Comparison of ENCODE assay signal across 13 mouse cellular contexts in the genomic region with DNA sequence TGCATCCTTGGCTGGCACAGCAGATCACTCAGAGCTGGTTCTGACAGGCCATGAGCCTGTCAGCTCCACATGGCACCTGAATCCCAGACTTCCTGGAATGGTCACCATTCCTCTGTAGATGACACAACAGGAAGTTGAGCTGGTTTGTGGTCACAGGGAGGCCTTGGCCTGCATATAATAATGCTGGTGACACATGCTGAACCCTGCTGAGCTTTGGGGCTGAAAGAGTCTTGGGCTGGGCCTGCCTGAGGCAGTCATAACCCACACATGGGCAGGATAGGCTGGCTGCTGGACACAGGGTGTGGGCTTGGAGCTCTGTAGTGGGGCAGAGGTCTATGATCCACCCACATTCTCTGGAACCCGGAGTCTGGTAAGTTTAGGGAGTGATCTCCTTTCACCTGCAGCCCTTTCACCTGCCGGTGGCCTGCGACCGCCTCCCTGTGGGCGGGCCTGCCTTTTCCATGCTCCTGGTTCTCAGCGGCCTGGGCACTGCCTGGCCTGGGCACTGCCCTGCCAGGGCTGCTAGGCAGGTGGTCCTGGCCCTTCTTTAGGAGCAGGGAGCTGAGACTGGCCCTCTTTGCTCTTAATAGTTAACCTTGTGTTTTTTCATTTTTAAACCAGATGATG. TPM values are rescaled to one million over a fixed set of nuclear protein-coding genes. Genes with fewer than 3 reads are reported as not detected.
A peak's percentile ranks its signal among the peaks of the same experiment; 100 is the strongest.
DNase-seq lines count a peak whose midpoint lies in the region; ATAC-seq and TF ChIP-seq lines count a peak whose summit lies in the region.
"Had no signal": no experiment of that assay in that cellular context is flagged by ENCODE, and none has a peak within 500 bp of the region (broad histone marks: within the 10 kb centered on the region; RNA-seq: fewer than 3 reads in every experiment).

No protein-coding gene starts in this region.

- H3K27ac ChIP-seq in midbrain, embryonic 12.5 days (replicated peaks) = no peak overlapping the region
- H3K27ac ChIP-seq in midbrain, embryonic 16.5 days (ENCODE audit: low read length) = no peak overlapping the region
- peak overlapping the region; percentile 69 for H3K27ac ChIP-seq in bone marrow macrophage, adult 2 months (ENCODE audit: insufficient read depth, low read depth, low read length)
- no peak overlapping the region for H3K27ac ChIP-seq in midbrain, embryonic 15.5 days
- H3K27ac ChIP-seq in hindbrain, embryonic 12.5 days = no peak overlapping the region
- H3K27ac ChIP-seq: forebrain, embryonic 10.5 days; kidney, embryonic 15.5 days; liver, embryonic 14.5 days had no signal

- H3K36me3 ChIP-seq in midbrain, embryonic 12.5 days = peaks cover 69% of the 10 kb centered on the region
- peaks cover 29% of the 10 kb centered on the region for H3K36me3 ChIP-seq in midbrain, embryonic 16.5 days (ENCODE audit: control insufficient read depth, insufficient read depth, low read length)
- peaks cover 38% of the 10 kb centered on the region for H3K36me3 ChIP-seq in midbrain, embryonic 15.5 days (replicated peaks)
- peaks cover 72% of the 10 kb centered on the region for H3K36me3 ChIP-seq in hindbrain, embryonic 12.5 days

- TF ChIP-seq POLR2A in bone marrow macrophage, adult 2 months (IDR thresholded peaks at IDR 0.05; ENCODE audit: borderline replicate concordance, low read depth, low read length) = no peak

- H3K9me3 ChIP-seq in midbrain, embryonic 12.5 days = no peaks in the 10 kb centered on the region
- H3K9me3 ChIP-seq in midbrain, embryonic 16.5 days (replicated peaks; ENCODE audit: control insufficient read depth, low read length, poor library complexity, severe bottlenecking) = no peaks in the 10 kb centered on the region
- no peaks in the 10 kb centered on the region for H3K9me3 ChIP-seq in midbrain, embryonic 15.5 days
- H3K9me3 ChIP-seq in hindbrain, embryonic 12.5 days (replicated peaks) = no peaks in the 10 kb centered on the region
- H3K9me3 ChIP-seq: forebrain, embryonic 10.5 days; kidney, embryonic 15.5 days had no signal

- no peak for TF ChIP-seq CTCF in bone marrow macrophage, adult 2 months (IDR thresholded peaks at IDR 0.05; ENCODE audit: low read depth, low read length)

- DNase-seq in urinary bladder, postnatal 36 days (ENCODE audit: low spot score in 2 of 2) = peak; percentile 45 to 74
- no peak for DNase-seq in layer of hippocampus, adult 11-12 months (ENCODE audit: low spot score)
- DNase-seq: heart, postnatal 4 days; layer of hippocampus, postnatal 36 days had no signal

- ATAC-seq in midbrain, embryonic 12.5 days (ENCODE audit: low FRiP score, low read depth) = no peak
- ATAC-seq in midbrain, embryonic 16.5 days = no peak
- ATAC-seq in megakaryocyte, adult 5-6 weeks (ENCODE audit: poor library complexity, severe bottlenecking) = peak; percentile 81
- no peak for ATAC-seq in midbrain, embryonic 15.5 days (replicated peaks)
- ATAC-seq in hindbrain, embryonic 12.5 days (ENCODE audit: low FRiP score) = no peak

- WGBS in midbrain, embryonic 12.5 days = 93% methylated on average over 6 of the region's 6 CpGs
- 90% methylated on average over 6 of the region's 6 CpGs for WGBS in midbrain, embryonic 16.5 days
- 95% methylated on average over 6 of the region's 6 CpGs for WGBS in midbrain, embryonic 15.5 days
- WGBS in hindbrain, embryonic 12.5 days = 96% methylated on average over 6 of the region's 6 CpGs

- H3K27me3 ChIP-seq in midbrain, embryonic 12.5 days = no peaks in the 10 kb centered on the region
- no peaks in the 10 kb centered on the region for H3K27me3 ChIP-seq in midbrain, embryonic 16.5 days (ENCODE audit: control insufficient read depth, insufficient read depth, low read depth, low read length)
- no peaks in the 10 kb centered on the region for H3K27me3 ChIP-seq in midbrain, embryonic 15.5 days (replicated peaks)
- no peaks in the 10 kb centered on the region for H3K27me3 ChIP-seq in hindbrain, embryonic 12.5 days
- H3K27me3 ChIP-seq: kidney, embryonic 15.5 days had no signal

- no peak overlapping the region for H3K4me2 ChIP-seq in midbrain, embryonic 12.5 days (replicated peaks)
- H3K4me2 ChIP-seq in midbrain, embryonic 16.5 days (ENCODE audit: low read length) = no peak overlapping the region
- no peak overlapping the region for H3K4me2 ChIP-seq in midbrain, embryonic 15.5 days
- H3K4me2 ChIP-seq in hindbrain, embryonic 12.5 days (replicated peaks) = no peak overlapping the region
- H3K4me2 ChIP-seq: kidney, embryonic 15.5 days had no signal

- 0 out of 2 replicates have a peak overlapping the region, but pooled peaks have one; percentile 4 for H3K9ac ChIP-seq in midbrain, embryonic 12.5 days (replicated peaks)
- H3K9ac ChIP-seq in midbrain, embryonic 16.5 days (ENCODE audit: low read depth, low read length) = no peak overlapping the region
- H3K9ac ChIP-seq in midbrain, embryonic 15.5 days = no peak overlapping the region
- no peak overlapping the region for H3K9ac ChIP-seq in hindbrain, embryonic 12.5 days
- H3K9ac ChIP-seq: kidney, embryonic 15.5 days; liver, embryonic 14.5 days had no signal

- no peaks in the 10 kb centered on the region for H3K4me1 ChIP-seq in midbrain, embryonic 12.5 days
- H3K4me1 ChIP-seq in midbrain, embryonic 16.5 days (ENCODE audit: control insufficient read depth, insufficient read depth, low read length) = no peaks in the 10 kb centered on the region
- H3K4me1 ChIP-seq in bone marrow macrophage, adult 2 months (ENCODE audit: control insufficient read depth, insufficient read depth, low read length) = peaks cover 25% of the 10 kb centered on the region
- no peaks in the 10 kb centered on the region for H3K4me1 ChIP-seq in midbrain, embryonic 15.5 days
- H3K4me1 ChIP-seq in hindbrain, embryonic 12.5 days = no peaks in the 10 kb centered on the region
- H3K4me1 ChIP-seq: forebrain, embryonic 10.5 days; kidney, embryonic 15.5 days had no signal

- no peak overlapping the region for H3K4me3 ChIP-seq in midbrain, embryonic 12.5 days
- no peak overlapping the region for H3K4me3 ChIP-seq in midbrain, embryonic 16.5 days (ENCODE audit: low read depth, low read length)
- H3K4me3 ChIP-seq in bone marrow macrophage, adult 2 months (ENCODE audit: insufficient read depth, low read length) = peak overlapping the region; percentile 28
- no peak overlapping the region for H3K4me3 ChIP-seq in midbrain, embryonic 15.5 days
- H3K4me3 ChIP-seq in hindbrain, embryonic 12.5 days = no peak overlapping the region
- H3K4me3 ChIP-seq: forebrain, embryonic 10.5 days; kidney, embryonic 15.5 days had no signal

RNA-seq across cellular contexts. Expression of a gene that starts 18.8 kb away (rescaled TPM):
- 15.4 and 17.1 TPM in 2 replicates for polyA plus RNA-seq in midbrain, embryonic 12.5 days (2016; fragmentation: Nextera tagmentation; extraction: Ambion mirVana)
- 14.7 and 15.5 TPM in 2 replicates for polyA plus RNA-seq in midbrain, embryonic 16.5 days (2015; fragmentation: Nextera tagmentation; extraction: Ambion mirVana)
- 11.2 and 11.4 TPM in 2 replicates for polyA plus RNA-seq in bone marrow macrophage, adult 2 months (2012; ENCODE audit: insufficient read depth, insufficient read length, missing spikeins)
- 10.1 and 18.8 TPM in 2 replicates for total RNA-seq in megakaryocyte, adult 5-6 weeks (2015)
- 8.7 and 12.8 TPM in 2 replicates for total RNA-seq in megakaryocyte, adult 5-6 weeks (2017)
- 15.3 and 17.5 TPM in 2 replicates for polyA plus RNA-seq in midbrain, embryonic 15.5 days (2015; fragmentation: Nextera tagmentation; extraction: Ambion mirVana)
- 16.4 and 16.6 TPM in 2 replicates for polyA plus RNA-seq in hindbrain, embryonic 12.5 days (2016; fragmentation: Nextera tagmentation; extraction: Ambion mirVana)

RNA-seq across cellular contexts. Expression of a gene that starts 20.2 kb away (rescaled TPM):
- 92.5 and 96.6 TPM in 2 replicates for polyA plus RNA-seq in midbrain, embryonic 12.5 days (2016; fragmentation: Nextera tagmentation; extraction: Ambion mirVana)
- 77.1 and 79.9 TPM in 2 replicates for polyA plus RNA-seq in midbrain, embryonic 16.5 days (2015; fragmentation: Nextera tagmentation; extraction: Ambion mirVana)
- polyA plus RNA-seq in bone marrow macrophage, adult 2 months (2012; ENCODE audit: insufficient read depth, insufficient read length, missing spikeins) = 342 and 382 TPM in 2 replicates
- 205 and 220 TPM in 2 replicates for total RNA-seq in megakaryocyte, adult 5-6 weeks (2015)
- total RNA-seq in megakaryocyte, adult 5-6 weeks (2017) = 180 and 208 TPM in 2 replicates
- polyA plus RNA-seq in midbrain, embryonic 15.5 days (2015; fragmentation: Nextera tagmentation; extraction: Ambion mirVana) = 82.9 and 88.7 TPM in 2 replicates
- 89.0 and 92.4 TPM in 2 replicates for polyA plus RNA-seq in hindbrain, embryonic 12.5 days (2016; fragmentation: Nextera tagmentation; extraction: Ambion mirVana)

RNA-seq across cellular contexts. Expression of a gene that starts 42.3 kb away (rescaled TPM):
- 84.0 and 84.9 TPM in 2 replicates for polyA plus RNA-seq in midbrain, embryonic 12.5 days (2016; fragmentation: Nextera tagmentation; extraction: Ambion mirVana)
- polyA plus RNA-seq in midbrain, embryonic 16.5 days (2015; fragmentation: Nextera tagmentation; extraction: Ambion mirVana) = 57.2 and 58.9 TPM in 2 replicates
- polyA plus RNA-seq in bone marrow macrophage, adult 2 months (2012; ENCODE audit: insufficient read depth, insufficient read length, missing spikeins) = 102 and 117 TPM in 2 replicates
- 43.2 and 57.8 TPM in 2 replicates for total RNA-seq in megakaryocyte, adult 5-6 weeks (2015)
- 48.1 and 81.5 TPM in 2 replicates for total RNA-seq in megakaryocyte, adult 5-6 weeks (2017)
- 54.6 and 56.2 TPM in 2 replicates for polyA plus RNA-seq in midbrain, embryonic 15.5 days (2015; fragmentation: Nextera tagmentation; extraction: Ambion mirVana)
- 85.3 and 86.8 TPM in 2 replicates for polyA plus RNA-seq in hindbrain, embryonic 12.5 days (2016; fragmentation: Nextera tagmentation; extraction: Ambion mirVana)
